Mouse (Mus musculus): ENCODE results near the gene Nckap5. TPM values are rescaled to one million over a fixed set of nuclear protein-coding genes. Genes with fewer than 3 reads are reported as not detected.

Nckap5 gene
- polyA plus RNA-seq, 1 experiment: 0.11 TPM

- H3K79me2 ChIP-seq (ENCODE audit: control insufficient read depth, insufficient read depth): no peaks in the 10 kb centered on the region
- no peak overlapping the region for H3K4me2 ChIP-seq (ENCODE audit: low read depth)
- TF ChIP-seq POLR2A (IDR thresholded peaks at IDR 0.05; ENCODE audit: insufficient read length, low read depth) (no peak), TCF3 (IDR thresholded peaks at IDR 0.05; ENCODE audit: insufficient read length, low read depth) (no peak), CEBPB (IDR thresholded peaks at IDR 0.05; ENCODE audit: insufficient read depth, poor library complexity, severe bottlenecking) (no peak), SRF (IDR thresholded peaks at IDR 0.05; ENCODE audit: control insufficient read depth, insufficient read length, low read depth) (no peak)
- no peak overlapping the region for H3ac ChIP-seq (ENCODE audit: control insufficient read depth, insufficient read length)
- H3K4me3 ChIP-seq: no peak overlapping the region
- H3K36me3 ChIP-seq (ENCODE audit: control insufficient read depth, insufficient read depth): no peaks in the 10 kb centered on the region
- H3K27me3 ChIP-seq (ENCODE audit: control insufficient read depth, insufficient read depth, insufficient read length): no peaks in the 10 kb centered on the region
These were observed 208.6 kb downstream of the Nckap5 start for GRCm38 (mm10) chr1:126622036-126622435.

GRCm38 (mm10) chr1:126617464-126618041 lies 213.0 kb downstream of the Nckap5 start:
- Histone ChIP-seq H3K79me2 (ENCODE audit: control insufficient read depth, insufficient read depth) (no peaks in the 10 kb centered on the region), H3ac (ENCODE audit: control insufficient read depth, insufficient read length) (no peak overlapping the region), H3K4me3 (no peak overlapping the region), H3K27me3 (ENCODE audit: control insufficient read depth, insufficient read depth, insufficient read length) (no peaks in the 10 kb centered on the region), H3K36me3 (ENCODE audit: control insufficient read depth, insufficient read depth) (no peaks in the 10 kb centered on the region), H3K4me2 (ENCODE audit: low read depth) (peak overlapping the region; percentile 50)
- no peak for TF ChIP-seq POLR2AphosphoS2 (IDR thresholded peaks at IDR 0.05; ENCODE audit: insufficient read length, low read depth)
- no peak for TF ChIP-seq SRF (IDR thresholded peaks at IDR 0.05; ENCODE audit: control insufficient read depth, insufficient read length, low read depth)
- no peak for TF ChIP-seq MYOD1 (IDR thresholded peaks at IDR 0.05; ENCODE audit: control insufficient read depth in 1 of 3, insufficient read length in 2 of 3, low read depth in 2 of 3)
- no peak for TF ChIP-seq TCF12 (IDR thresholded peaks at IDR 0.05; ENCODE audit: insufficient read depth, poor library complexity, severe bottlenecking)
- TF ChIP-seq MYOG (IDR thresholded peaks at IDR 0.05; ENCODE audit: control insufficient read depth in 1 of 3, insufficient read depth in 1 of 3, insufficient read length in 2 of 3, low read depth in 2 of 3): no peak
- no peak for TF ChIP-seq REST (IDR thresholded peaks at IDR 0.05; ENCODE audit: insufficient read depth, insufficient read length)
- TF ChIP-seq MAX (IDR thresholded peaks at IDR 0.05; ENCODE audit: low read depth): no peak
- no peak for TF ChIP-seq CEBPB (IDR thresholded peaks at IDR 0.05; ENCODE audit: insufficient read depth, poor library complexity, severe bottlenecking)
- no peak for TF ChIP-seq POLR2A (IDR thresholded peaks at IDR 0.05; ENCODE audit: insufficient read length, low read depth)
- no peak for TF ChIP-seq USF1 (IDR thresholded peaks at IDR 0.05; ENCODE audit: low read depth)
- TF ChIP-seq E2F4 (IDR thresholded peaks at IDR 0.05; ENCODE audit: insufficient read depth): no peak
- TF ChIP-seq TCF3 (IDR thresholded peaks at IDR 0.05; ENCODE audit: insufficient read length, low read depth): no peak

DNA sequence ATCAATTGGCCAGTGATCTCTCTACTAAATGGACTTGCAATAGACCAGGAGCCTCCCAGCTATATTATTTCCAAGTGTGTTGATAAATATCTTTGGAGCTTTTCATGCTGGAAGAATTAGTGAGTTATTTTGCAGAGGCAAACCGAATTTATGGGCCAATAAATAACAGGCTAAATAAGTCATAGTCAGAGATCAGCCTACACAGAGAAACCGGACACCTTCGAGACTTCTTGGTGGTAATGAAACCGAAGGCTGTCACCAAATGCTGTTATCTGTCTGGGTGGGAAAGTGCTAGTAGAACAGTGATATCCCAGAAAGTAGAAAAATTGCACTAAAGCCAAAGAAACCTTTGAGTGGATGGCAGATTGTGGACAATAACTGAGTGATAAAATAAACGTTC lies 213.6 kb downstream of the Nckap5 start:
- TF ChIP-seq USF1 (IDR thresholded peaks at IDR 0.05; ENCODE audit: low read depth) (no peak), TCF3 (IDR thresholded peaks at IDR 0.05; ENCODE audit: insufficient read length, low read depth) (no peak), MAX (IDR thresholded peaks at IDR 0.05; ENCODE audit: low read depth) (no peak), CEBPB (IDR thresholded peaks at IDR 0.05; ENCODE audit: insufficient read depth, poor library complexity, severe bottlenecking) (no peak), SRF (IDR thresholded peaks at IDR 0.05; ENCODE audit: control insufficient read depth, insufficient read length, low read depth) (no peak), MYOD1 (IDR thresholded peaks at IDR 0.05; ENCODE audit: control insufficient read depth in 1 of 3, insufficient read length in 2 of 3, low read depth in 2 of 3) (no peak), REST (IDR thresholded peaks at IDR 0.05; ENCODE audit: insufficient read depth, insufficient read length) (no peak), TCF12 (IDR thresholded peaks at IDR 0.05; ENCODE audit: insufficient read depth, poor library complexity, severe bottlenecking) (no peak), MYOG (IDR thresholded peaks at IDR 0.05; ENCODE audit: control insufficient read depth in 1 of 3, insufficient read depth in 1 of 3, insufficient read length in 2 of 3, low read depth in 2 of 3) (no peak), POLR2AphosphoS2 (IDR thresholded peaks at IDR 0.05; ENCODE audit: insufficient read length, low read depth) (no peak), POLR2A (IDR thresholded peaks at IDR 0.05; ENCODE audit: insufficient read length, low read depth) (no peak), E2F4 (IDR thresholded peaks at IDR 0.05; ENCODE audit: insufficient read depth) (no peak)
- H3K4me3 ChIP-seq: no peak overlapping the region

DNA sequence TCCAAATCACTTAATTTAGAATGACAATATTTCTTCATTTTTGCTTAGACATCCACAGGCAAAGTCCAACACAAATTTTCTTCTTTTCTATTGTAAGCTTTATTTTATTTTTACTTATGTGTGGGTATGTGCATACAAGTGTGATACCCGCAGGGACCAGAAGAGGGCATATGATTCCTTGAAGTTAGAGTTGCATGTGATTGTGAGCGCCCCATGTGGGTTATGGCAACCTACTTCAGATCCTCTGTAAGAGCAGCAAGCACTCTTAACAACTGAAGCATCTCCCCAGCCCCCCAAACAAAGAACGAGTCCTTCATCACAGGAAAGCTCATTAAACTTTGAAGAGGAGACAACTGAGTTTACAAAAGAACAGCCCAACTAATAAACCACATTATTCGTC lies 217.7 kb downstream of the Nckap5 start:
- H3K79me2 ChIP-seq (ENCODE audit: control insufficient read depth, insufficient read depth): no peaks in the 10 kb centered on the region
- H3K4me3 ChIP-seq: no peak overlapping the region
- no peaks in the 10 kb centered on the region for H3K27me3 ChIP-seq (ENCODE audit: control insufficient read depth, insufficient read depth, insufficient read length)
- H3K36me3 ChIP-seq (ENCODE audit: control insufficient read depth, insufficient read depth): no peaks in the 10 kb centered on the region
- no peak overlapping the region for H3ac ChIP-seq (ENCODE audit: control insufficient read depth, insufficient read length)
- H3K4me2 ChIP-seq (ENCODE audit: low read depth): no peak overlapping the region
- TF ChIP-seq MAX (IDR thresholded peaks at IDR 0.05; ENCODE audit: low read depth): no peak

More for the DNA sequence above, 213.6 kb downstream of the Nckap5 start:
- H3ac ChIP-seq (ENCODE audit: control insufficient read depth, insufficient read length): no peak overlapping the region
- H3K36me3 ChIP-seq (ENCODE audit: control insufficient read depth, insufficient read depth): no peaks in the 10 kb centered on the region
- peak overlapping the region; percentile 50 for H3K4me2 ChIP-seq (ENCODE audit: low read depth)
- H3K79me2 ChIP-seq (ENCODE audit: control insufficient read depth, insufficient read depth): no peaks in the 10 kb centered on the region
- H3K27me3 ChIP-seq (ENCODE audit: control insufficient read depth, insufficient read depth, insufficient read length): no peaks in the 10 kb centered on the region

DNA sequence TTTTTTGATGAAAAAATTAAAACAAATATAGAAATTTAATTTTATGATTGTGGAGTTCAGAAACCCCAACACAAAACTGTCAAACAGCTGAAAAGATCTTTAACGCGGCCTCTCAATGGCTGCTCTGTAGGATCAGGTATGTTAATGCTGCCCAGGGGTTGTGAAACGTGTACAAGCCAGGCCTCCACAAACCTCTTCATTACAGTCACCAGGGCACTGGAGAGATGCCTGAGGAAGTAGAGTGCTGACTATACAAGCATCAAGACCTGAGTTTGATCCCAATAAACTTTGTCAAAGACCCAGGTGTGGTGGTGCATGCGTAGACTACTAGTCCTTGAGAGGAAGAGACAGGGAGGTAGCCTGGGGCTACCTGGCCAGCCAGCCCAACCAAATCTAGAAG lies 222.0 kb downstream of the Nckap5 start:
- Histone ChIP-seq H3K4me3 (no peak overlapping the region), H3K27me3 (ENCODE audit: control insufficient read depth, insufficient read depth, insufficient read length) (no peaks in the 10 kb centered on the region), H3K4me2 (ENCODE audit: low read depth) (no peak overlapping the region), H3ac (ENCODE audit: control insufficient read depth, insufficient read length) (no peak overlapping the region), H3K79me2 (ENCODE audit: control insufficient read depth, insufficient read depth) (no peaks in the 10 kb centered on the region), H3K36me3 (ENCODE audit: control insufficient read depth, insufficient read depth) (no peaks in the 10 kb centered on the region)
- TF ChIP-seq TCF12 (IDR thresholded peaks at IDR 0.05; ENCODE audit: insufficient read depth, poor library complexity, severe bottlenecking) (no peak), MYOD1 (IDR thresholded peaks at IDR 0.05; ENCODE audit: control insufficient read depth in 1 of 3, insufficient read length in 2 of 3, low read depth in 2 of 3) (no peak)

Measured in myocyte (in vitro differentiated cells).